Mouse (Mus musculus) retina, postnatal 1 day (tissue): ENCODE results near the gene Spaca3.

ENCODE experiments used
- DNase-seq: peaks from one replicate; pipeline ENCODE4 v3.0.0-alpha.2; 2012

Gene Spaca3

DNA sequence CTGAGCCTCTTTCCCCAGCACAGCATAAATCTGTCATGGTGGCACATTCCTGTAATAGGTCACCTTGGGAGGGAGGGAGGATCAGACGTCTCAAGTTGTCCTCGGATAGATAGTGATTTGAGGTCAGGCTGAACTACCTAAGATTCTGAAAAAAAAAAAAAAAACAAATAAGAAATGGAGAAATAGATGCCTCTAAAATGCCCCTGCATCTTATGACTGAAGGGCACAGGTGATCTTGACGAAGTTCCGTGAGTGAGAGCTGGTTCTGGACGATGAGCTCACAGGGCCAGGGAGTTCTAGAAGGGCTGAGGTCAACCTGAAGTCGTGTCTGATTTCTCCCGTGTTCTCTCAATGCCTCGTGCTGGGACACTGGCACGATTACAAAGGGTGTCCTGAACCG, at the start of gene Spaca3:
Gene Spaca3 (plus strand): TSS at position 301 of the 400 bp plus-strand sequence.
- no peak for DNase-seq

DNA sequence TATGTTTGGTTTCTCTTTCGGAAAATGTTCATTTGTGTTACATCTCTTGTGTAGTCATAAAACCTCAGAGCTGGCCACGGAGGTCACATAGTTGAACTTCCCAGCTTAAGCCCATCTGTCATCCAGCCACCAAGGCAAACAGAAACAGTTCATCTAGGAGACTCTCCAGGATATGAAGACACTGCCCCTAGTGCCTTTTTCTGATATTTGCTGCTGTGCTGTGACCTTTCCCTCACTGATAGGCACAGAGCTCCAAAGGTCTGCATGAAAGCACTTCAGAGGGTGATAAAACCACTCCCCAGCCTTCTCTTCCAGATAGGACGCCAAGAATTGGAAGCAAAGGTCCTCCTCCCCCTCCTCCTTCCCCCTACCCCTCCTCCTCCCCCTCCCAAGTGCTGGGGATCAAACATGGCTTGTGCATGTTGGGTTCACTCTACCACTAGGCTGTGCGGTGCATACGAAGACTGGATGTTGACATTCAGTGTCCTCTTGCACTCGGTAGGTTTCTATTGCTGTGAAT, 49.6 kb upstream of the Spaca3 start:
- peak; percentile 47 for DNase-seq

DNA sequence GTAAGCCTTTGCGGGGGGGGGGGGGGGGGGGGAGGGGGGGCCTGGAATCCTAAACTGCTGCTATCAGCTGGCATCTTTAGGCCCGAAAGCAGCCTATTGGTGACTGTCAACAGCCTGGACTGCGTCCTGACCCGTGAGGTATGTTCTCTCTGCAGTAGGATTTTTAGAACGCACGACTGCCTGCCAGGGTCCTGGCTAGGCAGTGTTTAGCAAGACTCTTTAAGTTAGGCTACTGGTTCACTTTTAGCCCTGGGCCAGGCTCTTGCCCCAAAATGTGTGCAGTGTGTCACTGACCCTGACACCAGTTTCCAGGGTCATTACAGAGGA, 48.5 kb upstream of the Spaca3 start:
- DNase-seq = no peak

DNA sequence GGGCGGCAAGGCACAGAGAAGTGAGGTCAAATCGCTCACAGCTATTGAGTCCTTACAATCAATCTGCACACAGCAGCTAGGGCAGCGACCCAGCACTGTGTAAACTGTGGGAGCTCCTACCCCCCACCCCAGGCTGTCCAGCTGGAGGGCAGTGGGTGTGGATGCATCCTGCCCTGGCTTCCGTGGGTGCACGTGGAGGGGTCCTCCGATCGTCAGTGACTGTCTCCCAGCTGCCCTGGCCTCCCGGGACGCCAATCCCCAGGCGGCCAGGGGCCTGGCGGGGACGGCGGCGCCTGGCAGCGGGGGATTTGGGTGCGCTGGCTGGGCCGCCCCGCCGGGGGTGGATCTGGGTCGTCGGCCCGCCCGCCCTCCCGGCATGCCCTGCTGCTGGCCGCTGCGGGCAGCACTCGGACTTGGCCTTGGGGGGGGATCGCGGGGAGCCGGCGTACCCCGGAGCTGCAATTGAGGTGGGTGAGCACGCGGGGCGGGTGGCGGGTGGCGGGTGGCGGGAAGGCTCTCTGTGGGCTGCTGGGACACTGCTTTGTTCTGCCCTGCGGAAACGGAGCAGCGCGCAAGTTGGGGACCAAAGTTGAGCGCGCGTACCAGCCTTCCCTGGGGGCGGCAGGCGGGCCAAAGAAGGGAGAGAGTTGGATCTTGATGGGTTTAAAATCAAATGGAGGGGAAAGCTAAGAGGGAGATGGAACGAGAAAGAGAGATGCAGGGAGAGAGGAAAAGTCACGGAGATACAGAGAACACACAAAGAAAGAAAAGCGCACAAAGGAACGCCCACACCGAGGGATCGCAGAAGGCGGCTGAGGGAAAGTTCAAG, 48.0 kb upstream of the Spaca3 start, which contains the start of gene Tmem98:
Gene Tmem98 (plus strand): TSS at position 183 of the 829 bp plus-strand sequence.
- DNase-seq = peak; percentile 79

DNA sequence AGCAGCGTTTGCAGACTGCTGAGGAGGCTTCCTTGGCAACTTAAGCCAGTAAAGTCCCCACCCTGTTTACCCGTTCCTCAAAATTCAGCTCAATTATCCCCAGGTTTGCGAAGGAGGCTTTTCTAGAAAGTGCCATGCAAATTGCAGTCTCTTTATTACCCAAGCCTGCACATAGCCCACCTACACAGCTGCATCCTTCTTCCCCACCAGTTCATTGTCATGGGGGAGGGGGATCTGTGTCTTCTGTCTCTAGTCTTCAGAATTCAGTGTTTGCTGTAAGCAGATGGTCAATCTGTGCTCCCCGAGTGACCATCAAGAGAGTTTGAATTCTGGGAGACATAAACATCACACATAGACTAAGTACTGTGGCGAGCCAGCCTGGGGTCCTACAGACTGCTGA, 47.0 kb upstream of the Spaca3 start:
- DNase-seq = no peak

DNA sequence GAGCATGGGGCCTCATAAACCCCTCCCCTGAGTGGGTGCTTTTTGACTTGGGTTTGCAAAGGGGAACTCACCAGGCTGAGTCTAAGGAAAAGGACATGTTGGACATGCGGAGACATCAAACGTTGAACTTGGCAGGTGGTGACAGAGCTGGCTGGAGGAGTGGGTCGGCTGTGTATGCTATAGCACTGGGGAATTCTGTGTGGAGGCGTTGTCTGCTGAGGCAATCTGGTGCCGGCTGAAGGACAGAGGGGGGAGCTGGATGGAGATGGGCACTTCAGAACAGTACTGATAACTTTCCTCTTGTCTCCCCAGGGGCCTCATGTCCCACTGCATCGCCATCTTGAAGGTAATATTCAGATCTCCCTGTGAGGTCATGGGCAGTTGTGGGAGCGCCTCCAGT, 42.8 kb upstream of the Spaca3 start:
- no peak for DNase-seq

DNA sequence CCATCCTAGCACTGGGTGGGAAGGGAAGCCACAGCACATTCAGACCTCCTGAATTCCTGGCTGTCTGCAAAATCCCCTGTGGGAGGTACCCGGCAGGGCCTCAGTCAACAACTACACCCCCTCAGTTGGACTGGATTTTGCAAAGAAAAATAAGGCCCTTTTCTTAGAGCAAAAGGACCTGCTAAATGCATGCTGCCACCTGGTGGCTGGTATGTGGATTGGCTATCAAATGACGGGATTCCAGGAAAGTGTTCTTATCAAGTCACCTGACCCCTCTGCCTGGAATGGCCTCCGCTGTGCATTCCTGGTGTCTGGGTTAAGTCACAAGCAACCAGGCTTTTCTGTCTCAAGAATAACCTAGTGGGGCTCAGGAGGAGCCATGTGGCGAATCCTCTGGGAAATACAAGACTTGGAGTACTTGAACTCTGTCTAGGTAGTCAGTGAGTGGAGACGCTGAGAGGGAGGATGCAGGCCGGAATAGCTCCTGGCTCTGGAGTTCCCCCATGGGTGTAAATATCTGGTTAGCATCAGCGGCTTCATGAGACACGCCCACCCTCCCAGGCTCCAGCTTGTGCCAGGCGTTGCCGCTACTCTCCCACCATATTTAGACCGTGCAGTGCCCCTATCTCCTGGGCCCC, 40.0 kb upstream of the Spaca3 start:
- DNase-seq = peak; percentile 91

DNA sequence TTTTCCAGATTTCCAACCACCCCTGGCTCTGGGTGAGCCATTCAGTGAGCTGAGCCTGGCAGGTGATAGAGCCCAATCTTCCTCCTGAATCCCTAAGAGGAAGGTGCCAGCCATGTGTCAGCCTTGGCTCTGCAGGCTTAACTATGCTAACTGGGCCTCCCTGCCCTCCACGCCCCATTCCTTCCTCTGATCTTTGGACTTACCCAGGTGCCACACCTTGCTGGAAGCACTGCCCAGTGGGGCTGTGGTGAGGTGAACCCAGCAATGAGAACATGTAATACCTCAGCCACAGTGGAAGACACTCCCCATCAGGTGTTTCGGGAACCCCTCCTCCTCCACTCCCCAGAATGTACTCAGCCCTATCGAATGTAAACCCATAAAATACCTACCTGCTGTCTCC, 38.1 kb upstream of the Spaca3 start:
- no peak for DNase-seq

DNA sequence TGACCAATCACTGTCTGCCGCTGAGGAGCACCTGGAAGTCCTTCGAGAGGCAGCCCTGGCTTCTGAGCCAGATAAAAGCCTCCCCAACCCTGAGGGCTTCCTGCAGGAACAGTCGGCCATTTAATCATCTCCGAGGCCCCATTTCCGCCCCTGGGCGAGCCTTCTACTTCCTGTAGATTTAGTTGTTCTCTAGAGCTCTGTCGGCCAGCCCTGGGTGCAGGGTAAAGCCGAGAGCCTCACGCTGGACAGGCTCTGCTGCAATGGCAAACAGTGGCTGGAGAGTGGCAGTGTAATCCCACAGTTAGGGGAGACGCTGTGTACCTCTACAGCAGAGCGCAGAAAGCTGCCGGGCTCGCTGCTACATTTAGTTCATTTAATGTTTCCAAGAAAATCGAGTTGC, 36.9 kb upstream of the Spaca3 start:
- no peak for DNase-seq

DNA sequence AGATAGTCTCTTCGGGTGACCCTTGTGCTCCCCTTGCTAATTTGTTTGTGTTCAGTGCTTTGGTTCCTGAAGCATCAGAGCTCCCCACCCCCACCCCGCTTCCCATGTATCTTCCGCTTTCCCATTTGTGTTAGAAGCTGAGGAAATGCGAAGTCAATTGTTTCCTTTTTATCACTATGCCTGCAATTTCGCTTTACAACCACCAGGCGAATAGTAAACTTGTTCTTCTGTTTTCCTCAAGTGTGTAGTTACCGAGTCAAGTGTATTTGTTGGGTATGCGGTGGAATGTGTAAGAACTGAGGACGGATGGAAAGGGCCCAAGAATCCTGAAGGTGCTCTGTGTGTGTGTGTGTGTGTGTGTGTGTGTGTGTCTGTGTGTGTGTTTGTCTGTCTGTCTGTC, 36.4 kb upstream of the Spaca3 start:
- no peak for DNase-seq

DNA sequence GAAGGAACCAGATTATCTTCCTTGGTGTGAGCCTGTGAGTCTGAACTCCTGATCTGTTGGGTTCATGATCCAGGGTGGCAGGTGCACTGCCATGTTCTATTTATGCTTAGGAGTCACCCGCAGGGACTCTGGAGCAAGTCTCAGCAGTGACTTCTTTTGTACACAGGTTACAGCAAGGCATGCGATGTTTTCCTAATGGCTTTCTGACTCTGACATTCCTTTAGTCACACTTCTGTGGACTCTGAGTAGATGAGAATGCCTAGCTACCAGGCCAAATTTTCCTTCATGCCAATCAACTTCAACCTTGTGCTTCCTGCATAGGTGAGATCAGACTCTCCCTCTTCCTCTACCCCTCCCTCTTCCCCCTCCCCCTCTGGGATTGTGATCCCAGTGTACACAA, 22.8 kb upstream of the Spaca3 start:
- peak; percentile 21 for DNase-seq

DNA sequence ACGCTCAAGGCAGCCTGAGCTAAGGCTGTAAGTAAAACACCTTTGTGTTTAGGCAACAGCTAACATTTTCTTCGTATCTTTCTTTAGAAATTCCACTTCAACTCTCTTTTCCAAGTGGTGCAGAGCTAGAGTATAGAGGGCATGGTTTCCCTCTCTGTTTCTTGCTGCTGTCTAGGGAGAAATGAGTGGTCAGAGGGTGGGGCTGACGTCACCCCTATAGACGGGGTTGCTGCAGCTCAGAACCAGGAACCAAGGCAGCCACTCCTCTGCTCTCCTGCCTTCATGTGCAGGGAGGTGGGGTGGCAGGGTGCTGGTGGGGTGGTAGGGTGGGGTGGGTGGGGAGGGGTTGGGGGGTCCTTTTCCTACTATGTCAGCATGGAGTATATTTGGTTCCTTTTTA, 22.3 kb upstream of the Spaca3 start:
- DNase-seq = no peak

DNA sequence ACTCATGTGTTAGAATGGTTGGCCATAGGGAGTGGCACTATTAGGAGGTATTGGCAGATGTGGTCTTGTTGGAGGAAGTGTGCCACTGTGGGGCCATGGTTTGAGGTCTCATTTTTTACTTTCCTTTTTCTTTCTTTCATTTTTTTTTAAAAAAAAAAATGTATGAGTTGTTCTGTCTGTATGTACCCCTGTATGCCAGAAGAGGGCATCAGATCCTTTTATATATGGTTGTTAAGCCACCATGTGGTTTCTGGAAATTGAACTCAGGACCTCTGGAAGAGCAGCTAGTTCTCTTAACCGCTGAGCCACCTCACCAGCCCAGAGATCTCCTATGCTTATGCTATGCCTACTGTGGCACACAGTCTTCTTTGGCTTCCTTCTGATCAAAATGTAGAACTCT, 19.4 kb upstream of the Spaca3 start:
- DNase-seq = no peak

DNA sequence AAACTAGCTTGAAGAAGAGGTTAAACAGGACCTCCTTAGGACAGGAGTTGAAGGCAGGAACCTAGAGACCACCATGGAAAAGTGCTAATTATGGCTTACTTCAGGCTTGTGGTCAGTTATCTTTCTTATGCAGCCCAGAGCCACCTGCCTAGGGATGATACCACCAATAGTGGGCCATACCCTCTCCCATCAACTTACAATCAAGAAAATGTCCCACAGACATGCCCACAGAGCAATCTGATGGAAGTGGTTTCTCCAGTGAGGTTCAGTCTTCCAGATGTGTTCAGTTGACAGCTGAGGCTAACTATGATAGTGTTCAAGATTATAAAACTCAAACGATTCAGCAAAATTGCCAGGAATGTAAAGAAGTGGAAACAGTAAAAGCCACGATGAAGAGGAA, 14.7 kb upstream of the Spaca3 start:
- no peak for DNase-seq

DNA sequence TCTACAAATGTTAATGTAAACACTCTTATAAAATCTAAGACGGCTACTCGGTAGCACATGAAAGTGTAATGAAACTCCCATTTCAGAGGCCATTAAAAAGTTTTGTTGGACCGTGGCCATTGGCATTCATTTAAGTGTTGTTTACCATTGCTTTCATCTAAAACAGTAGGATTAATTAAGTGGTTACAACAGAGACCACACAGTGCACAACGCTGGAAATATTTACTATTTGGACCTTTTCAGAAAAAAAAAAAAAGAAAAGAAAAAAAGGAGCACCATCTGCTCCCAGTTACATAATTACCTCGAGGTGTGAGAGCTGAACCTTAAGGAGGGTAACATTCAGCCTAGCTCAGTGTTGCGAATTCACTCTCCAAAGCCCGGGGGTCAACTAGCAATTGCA, 12.7 kb upstream of the Spaca3 start:
- DNase-seq = no peak

DNA sequence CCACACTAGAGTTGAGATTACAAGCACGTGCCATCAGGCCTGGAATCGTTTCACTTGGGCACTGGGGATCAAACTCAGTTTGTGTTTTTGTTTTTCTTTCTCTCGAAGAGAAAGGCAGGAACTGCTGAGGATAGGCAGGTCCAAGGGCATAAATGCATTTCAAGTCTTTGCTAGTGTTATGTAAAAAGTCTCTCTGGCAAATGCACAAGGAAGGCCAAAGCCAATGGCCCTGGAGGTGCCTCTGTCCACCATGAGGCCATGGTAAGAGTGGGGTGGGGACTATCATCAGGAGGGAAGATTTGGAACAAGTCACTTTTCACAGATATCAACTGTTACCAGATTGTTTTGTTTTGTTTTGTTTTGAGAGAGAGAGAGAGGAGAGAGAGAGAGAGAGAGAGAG, 12.1 kb upstream of the Spaca3 start:
- no peak for DNase-seq

DNA sequence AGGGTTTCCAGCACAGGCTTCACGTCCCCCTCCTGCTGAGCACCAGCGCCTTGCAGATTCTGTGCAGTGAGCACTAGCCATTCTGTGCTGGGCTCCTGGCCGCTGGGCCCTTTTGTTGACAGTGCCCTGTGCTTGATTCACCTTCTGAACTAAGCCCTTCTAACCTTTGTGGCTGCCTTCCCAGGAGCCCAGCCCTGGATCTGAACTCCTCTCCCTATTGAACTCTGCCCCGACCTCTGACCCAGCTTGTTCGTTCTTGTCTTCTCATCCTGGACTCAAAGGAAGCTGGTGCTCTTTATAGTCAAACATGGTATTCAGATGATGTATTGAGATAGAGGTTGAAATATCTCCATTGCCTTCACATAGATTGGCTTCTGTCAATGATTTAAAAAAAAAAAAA, 10.0 kb upstream of the Spaca3 start:
- no peak for DNase-seq

DNA sequence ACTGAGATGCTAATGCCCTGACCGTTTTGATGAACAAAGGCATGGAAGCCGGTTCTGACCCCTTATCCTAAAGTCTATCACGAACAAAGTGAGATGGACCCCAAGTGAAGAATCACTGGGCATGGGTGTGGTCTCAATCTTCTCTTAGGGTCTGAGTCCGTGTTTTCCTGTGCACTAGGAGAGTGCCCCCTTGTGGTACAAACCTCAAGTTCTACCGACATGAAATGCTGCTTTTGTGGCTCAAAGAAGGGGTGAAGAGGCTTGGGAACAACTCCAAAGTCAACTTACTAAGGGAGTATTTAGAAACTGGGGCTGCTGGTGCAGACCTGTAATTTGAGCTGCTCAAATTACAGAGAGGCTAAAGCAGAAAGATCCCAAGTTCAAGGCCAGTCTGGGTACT, 6.3 kb upstream of the Spaca3 start:
- peak; percentile 55 for DNase-seq

DNA sequence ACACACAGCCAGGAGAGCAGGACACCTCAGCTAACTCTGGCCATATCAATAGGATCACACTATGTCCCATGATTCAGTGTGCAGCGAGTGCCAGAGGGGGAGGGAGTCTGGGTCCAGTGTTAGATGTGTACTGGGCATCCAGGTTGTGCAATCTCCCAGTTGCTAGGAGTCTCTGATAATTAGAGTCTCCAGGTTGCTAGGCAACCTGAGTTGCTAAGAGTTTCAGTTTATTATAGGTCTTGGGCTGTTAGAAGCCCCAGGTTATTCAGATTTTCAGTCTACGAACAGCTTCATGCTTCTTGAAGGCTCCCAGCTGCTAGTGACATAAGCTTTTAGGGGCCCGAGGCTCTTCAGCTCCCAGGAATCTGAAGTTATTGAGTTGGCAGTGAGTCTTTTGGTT, 5.2 kb upstream of the Spaca3 start:
- peak; percentile 19 for DNase-seq

DNA sequence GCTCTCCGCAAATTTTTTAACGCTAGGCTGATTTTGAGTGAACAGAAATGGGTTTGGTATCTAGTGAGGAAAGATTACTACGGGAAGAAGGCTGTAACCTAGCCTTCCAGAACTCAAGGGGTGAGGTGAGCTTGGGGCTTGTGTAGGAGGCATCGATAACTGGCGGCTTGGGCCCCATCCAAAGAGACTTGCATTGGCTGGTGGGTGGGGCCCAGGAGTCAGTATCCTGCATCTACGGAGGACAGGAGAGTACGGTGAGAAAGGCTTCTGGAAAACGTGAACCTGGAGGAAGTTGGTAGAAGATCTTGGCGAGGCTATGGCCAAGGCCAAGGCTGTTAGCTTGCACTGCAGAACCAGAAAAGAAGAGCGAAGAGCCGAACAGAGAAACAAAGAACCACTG, 3.7 kb upstream of the Spaca3 start:
- no peak for DNase-seq

DNA sequence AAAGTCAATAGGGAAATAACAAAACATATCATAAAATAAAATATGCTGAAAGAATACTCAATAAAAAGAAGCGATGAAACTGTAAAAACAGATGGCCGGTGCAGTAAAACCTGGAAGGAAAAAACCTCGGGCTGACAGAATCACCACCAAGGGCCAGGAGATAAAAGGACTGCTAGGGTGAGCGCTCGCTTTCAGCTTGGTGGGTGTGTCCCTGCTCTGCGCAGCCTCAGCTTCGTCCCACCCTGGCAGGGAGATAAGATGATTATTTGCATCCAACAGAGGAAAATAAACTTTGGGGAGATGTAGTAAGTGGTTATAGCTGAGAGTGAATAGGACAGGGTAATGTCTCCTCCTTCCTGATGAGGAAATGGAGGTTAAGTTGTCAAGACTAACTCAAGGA, 3.3 kb upstream of the Spaca3 start:
- no peak for DNase-seq

DNA sequence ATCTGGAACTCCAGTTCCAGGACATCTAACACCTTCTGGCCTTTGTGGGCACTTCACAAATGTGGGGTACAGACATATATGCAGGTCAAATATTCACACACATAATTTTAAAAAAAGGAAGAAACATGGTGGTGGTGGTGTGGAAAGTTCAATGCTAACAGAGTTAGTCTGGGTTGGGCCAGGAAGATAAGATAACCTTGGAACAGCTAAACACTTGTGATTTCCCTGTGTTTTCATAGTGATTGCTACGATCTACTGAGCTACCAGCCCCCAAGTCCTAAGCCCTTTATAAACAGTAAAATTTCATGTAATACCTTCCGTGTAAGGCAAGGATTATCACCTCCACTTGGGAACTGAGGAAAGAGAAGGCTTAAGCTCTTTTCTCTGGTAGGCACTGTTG, 1.3 kb upstream of the Spaca3 start:
- no peak for DNase-seq

DNA sequence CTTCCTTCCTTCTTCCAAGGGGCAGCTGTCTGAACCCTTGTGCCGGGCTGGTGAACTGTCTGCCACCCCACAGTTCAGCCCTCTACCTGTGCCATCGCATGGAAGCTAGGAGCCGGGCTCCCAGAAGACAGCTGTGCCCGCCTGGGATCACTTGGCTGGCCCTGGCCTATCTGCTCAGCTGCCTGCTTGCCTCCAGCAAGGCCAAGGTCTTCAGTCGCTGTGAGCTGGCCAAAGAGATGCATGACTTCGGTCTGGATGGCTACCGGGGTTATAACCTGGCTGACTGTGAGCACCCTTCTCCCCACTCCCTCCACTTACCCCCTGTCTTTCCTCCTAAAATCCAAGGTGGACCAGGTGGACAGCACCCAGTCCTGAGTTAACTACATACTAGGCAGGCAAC, 4.8 kb downstream of the Spaca3 start:
- no peak for DNase-seq

DNA sequence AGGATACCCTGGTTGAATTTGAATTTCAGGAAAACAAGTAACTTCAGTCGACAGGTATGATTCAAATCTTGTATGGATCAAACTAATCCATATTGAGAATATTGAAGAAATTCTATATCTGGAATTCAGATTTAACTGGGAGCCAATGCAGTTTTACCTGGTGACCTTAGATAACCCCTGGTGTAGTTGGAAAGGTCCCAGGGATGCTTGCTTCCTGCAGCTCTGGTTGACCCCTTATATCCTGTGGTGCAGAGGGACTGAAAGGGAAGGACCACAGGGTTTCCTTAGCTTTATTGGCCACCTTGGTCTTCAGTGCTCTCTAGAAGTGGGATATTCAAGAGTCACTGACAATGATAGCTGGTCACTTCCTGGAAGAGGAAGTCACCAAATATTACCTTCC, 9.9 kb downstream of the Spaca3 start:
- no peak for DNase-seq
